Mouse (Mus musculus) kidney, adult 2 months (tissue): ENCODE data around the gene Rhbdd2. TPM values are rescaled to one million over a fixed set of nuclear protein-coding genes. Genes with fewer than 3 reads are reported as not detected.
"Not testable (repeated sequence)": the region's sequence is repeated elsewhere in the genome, so short reads cannot be mapped to it uniquely, and the experiment has no call there.

Experiments used
- DNase-seq: peaks from one replicate; pipeline ENCODE4 v3.0.0; 2021
- H3K27ac ChIP-seq: fragments of 200-500 bp; 2 replicates; pipeline ENCODE4 v1.5.1; 2012; ENCODE audit warnings: low read depth, low read length, control low read depth, inconsistent platforms; ENCODE audit not compliant: insufficient read depth
- H3K27me3 ChIP-seq: fragments of 200-500 bp; replicated peaks from 2 replicates; pipeline ENCODE4 v1.6.1; 2012; ENCODE audit warnings: mild to moderate bottlenecking, moderate library complexity, low read length, inconsistent platforms; ENCODE audit not compliant: control insufficient read depth, insufficient read depth
- H3K36me3 ChIP-seq: fragments of 200-500 bp; 2 replicates; pipeline ENCODE4 v1.6.1; 2012; ENCODE audit warnings: mild to moderate bottlenecking, moderate library complexity, low read length, inconsistent platforms; ENCODE audit not compliant: control insufficient read depth, insufficient read depth
- H3K4me1 ChIP-seq: fragments of 200-500 bp; 2 replicates; pipeline ENCODE4 v1.6.1; 2011; ENCODE audit warnings: low read length; ENCODE audit not compliant: control insufficient read depth, insufficient read depth
- H3K4me3 ChIP-seq: fragments of 200-500 bp; 2 replicates; pipeline ENCODE4 v1.5.1; 2011; ENCODE audit warnings: mild to moderate bottlenecking, low read depth, low read length, control low read depth; ENCODE audit not compliant: insufficient read depth
- CTCF ChIP-seq: fragments of 200-500 bp; conservative IDR thresholded peaks from 2 replicates; pipeline ENCODE4 v1.5.1; 2011; ENCODE audit warnings: low read depth, mild to moderate bottlenecking, control low read depth, low read length, moderate library complexity, mixed read lengths; ENCODE audit not compliant: insufficient read depth, insufficient read length
- POLR2A ChIP-seq: fragments of 200-500 bp; IDR thresholded peaks from one replicate; pipeline ENCODE4 v1.6.1; 2011; ENCODE audit warnings: low read depth, low read length, control low read depth
- WGBS: fragments of 180-500 bp; shearing (Covaris S2); methylation state at CpG from one replicate; pipeline ENCODE4 v1.1.7; 2018; 5-methylcytosine and 5-hydroxymethylcytosine counted together
- polyA plus RNA-seq: library from polyadenylated mRNA; depleted of rRNA; stranded (reverse); fragments of >200 nt; gene quantifications from 2 replicates; pipeline ENCODE4 v1.2.3, GENCODE M21; 2012; rRNA removed

Rhbdd2 gene
- 50.9 and 56.5 TPM in 2 replicates for polyA plus RNA-seq

DNA sequence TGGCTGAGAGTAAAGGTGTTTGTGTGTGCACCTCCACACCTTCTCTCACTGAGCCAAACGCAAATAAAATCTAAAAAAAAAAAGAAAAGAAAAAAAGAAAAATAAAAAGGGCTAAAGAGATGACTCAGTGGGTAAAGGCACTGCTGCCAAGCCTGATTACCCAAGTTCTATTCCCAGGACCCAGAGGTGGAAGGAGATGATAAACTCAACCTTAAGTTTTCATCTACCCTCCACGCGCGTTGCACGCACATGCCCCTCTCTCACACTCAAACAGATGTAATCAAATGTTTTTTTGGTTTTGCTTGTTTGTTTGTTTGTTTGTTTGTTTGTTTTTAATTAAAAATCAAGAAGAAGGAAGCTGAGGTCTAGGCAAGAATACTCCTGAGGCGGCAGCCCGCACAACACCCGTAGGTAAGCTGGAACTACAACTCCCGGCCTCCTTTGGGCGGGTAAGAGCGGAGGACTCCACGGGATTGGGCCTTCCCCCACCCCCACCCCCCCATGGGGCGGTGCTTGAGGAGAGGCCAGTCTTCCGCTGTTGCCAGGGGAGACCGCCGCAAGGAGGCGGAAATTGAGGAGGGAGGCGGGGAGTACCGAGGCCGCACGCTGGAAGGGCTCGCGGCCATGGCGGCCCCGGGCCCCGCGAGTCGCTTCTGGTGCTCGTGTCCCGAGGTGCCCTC is at the start of gene Rhbdd2:
Gene Rhbdd2 (plus strand): TSS at position 502 of the 680 bp plus-strand sequence.
- 14% methylated on average over 26 of the region's 30 CpGs for WGBS
- H3K4me1 ChIP-seq, result peaks cover 2% of the 10 kb centered on the region; the same call in 1 of the 2 replicates
- H3K36me3 ChIP-seq, result 0 out of 2 replicates have a peak, but pooled peaks cover 2% of the 10 kb centered on the region
- peak; percentile 98 for DNase-seq
- TF ChIP-seq POLR2A, result peak; percentile 21
- peak; percentile 39; the same call in 1 of the 2 replicates for TF ChIP-seq CTCF
- peak within 1 kb of the TSS; percentile 86 for H3K4me3 ChIP-seq
- peak within 1 kb of the TSS; percentile 71 for H3K27ac ChIP-seq
- no peaks in the 10 kb centered on the region for H3K27me3 ChIP-seq

DNA sequence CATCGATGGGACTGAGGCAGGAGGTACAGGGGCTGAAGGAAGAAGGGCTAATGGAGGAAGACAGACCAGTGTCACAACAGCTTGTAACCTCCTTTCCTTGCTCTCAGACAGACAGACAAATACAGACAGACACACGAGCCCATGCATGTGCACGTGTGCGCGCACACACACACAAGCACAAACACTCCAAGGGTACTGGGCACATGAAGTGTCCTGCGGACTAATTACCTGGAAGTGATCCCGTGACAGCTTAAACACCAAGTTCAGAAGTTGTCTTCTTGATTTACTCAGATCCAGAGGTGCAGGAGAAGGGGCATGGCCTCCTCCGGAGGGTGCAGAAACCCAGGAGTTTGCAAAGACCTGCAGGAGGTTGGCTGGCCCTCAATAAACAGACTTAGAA is 46.7 kb upstream of the Rhbdd2 start:
- TF ChIP-seq CTCF (no peak), POLR2A (no peak)
- DNase-seq, result no peak
- 77% methylated on average over 8 of the region's 8 CpGs for WGBS
- H3K27me3 ChIP-seq, result no peaks in the 10 kb centered on the region
- no peaks in the 10 kb centered on the region for H3K36me3 ChIP-seq
- no peak overlapping the region for H3K27ac ChIP-seq
- H3K4me1 ChIP-seq, result peaks cover 4% of the 10 kb centered on the region; the same call in 1 of the 2 replicates
- H3K4me3 ChIP-seq, result no peak overlapping the region

DNA sequence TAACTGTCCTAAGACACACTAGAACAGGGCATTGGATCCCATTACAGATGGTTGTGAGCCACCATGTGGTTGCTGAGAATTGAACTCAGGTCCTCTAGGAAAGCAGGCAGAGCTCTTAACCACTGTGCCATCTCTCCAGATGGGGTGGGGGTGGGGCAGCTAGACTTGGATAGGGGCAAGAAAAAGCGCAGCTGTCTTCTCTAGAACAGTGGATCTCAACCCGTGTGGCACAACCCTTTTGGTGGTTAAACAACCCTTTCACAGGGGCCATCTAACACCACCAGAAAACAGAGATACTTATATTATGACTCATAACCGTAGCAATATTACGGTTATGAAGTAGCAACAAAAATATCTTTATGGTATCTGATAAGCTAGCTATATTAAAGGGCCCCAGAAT is 44.7 kb upstream of the Rhbdd2 start:
- Histone ChIP-seq H3K4me3 (no peak overlapping the region), H3K27ac (no peak overlapping the region), H3K36me3 (no peaks in the 10 kb centered on the region), H3K27me3 (no peaks in the 10 kb centered on the region), H3K4me1 (peaks cover 4% of the 10 kb centered on the region; the same call in 1 of the 2 replicates)
- TF ChIP-seq CTCF, result no peak
- no peak for TF ChIP-seq POLR2A
- DNase-seq, result no peak
- WGBS, result 93% methylated on average over 4 of the region's 4 CpGs

DNA sequence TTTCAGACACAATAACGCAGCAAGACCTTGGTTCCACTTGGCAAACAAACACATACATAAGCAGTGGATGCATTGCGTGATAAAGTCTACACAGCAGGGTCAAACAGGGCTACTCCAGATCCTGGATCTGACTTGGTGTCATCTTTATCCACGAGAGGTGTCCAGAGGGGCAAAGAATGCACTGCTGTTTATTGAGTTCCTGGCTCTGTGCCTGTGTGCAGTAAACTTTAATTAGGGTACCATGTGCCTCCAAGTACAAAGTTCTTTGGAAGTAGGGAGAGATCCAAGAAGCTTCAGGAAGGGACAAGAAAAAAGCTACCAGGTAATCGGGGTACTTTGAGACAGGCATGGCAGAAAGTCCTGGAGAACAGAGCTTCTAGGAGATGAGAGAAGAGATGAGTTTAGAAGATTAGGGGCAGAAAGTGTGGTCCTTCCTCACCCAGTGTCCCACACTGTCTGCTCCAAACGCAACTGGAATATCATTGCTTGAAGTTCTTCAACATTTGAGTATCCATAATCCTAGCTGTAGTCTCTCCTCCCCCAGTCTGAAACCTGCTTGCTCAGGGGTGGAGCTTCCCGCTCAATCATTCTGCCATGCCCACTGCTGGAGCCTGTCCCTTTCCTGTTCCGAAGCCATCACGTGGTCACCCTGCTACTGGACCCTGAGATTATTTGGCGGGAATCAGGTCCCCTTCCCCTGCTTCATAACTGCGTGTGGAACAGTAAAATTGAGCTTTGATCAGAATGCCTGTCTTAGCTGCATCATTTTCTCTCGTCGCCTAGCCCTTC is 42.2 kb upstream of the Rhbdd2 start:
- peaks cover 4% of the 10 kb centered on the region; the same call in 1 of the 2 replicates for H3K4me1 ChIP-seq
- peak overlapping the region; percentile 66 for H3K27ac ChIP-seq
- WGBS, result 60% methylated on average over 12 of the region's 12 CpGs

GRCm38 (mm10) chr5:135604643-135605042 is 27.8 kb upstream of the Rhbdd2 start:
- WGBS, result no CpG with 5 or more reads among the region's 1 CpGs
- H3K27ac ChIP-seq, H3K36me3 ChIP-seq, H3K4me3 ChIP-seq, H3K27me3 ChIP-seq, H3K4me1 ChIP-seq, DNase-seq: not testable (repeated sequence)

More for the DNA sequence above, 42.2 kb upstream of the Rhbdd2 start:
- no peaks in the 10 kb centered on the region for H3K27me3 ChIP-seq
- peak; percentile 87 for DNase-seq
- TF ChIP-seq CTCF, result no peak
- TF ChIP-seq POLR2A, result no peak
- no peak overlapping the region for H3K4me3 ChIP-seq
- no peaks in the 10 kb centered on the region for H3K36me3 ChIP-seq

DNA sequence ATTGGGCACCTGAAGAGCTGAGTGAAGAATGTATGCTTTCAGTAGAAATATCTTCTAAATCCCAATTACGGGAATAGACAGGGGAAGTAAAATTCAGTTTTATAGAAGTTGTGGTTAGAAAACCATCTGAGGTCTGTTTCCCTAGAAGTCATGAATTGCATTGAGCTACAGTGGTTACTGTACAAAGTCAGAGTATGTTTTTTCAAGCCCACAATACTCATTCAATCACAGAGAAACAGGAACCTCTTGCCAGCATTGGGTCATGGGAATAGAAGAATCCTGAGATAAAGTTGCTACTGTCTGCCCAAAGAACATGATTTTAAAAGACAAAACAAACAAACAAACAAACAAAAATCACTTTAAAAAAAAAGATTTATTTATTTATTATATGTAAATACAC is 25.7 kb upstream of the Rhbdd2 start:
- not testable (repeated sequence) for H3K4me3 ChIP-seq, H3K27ac ChIP-seq, H3K36me3 ChIP-seq, DNase-seq, H3K27me3 ChIP-seq, H3K4me1 ChIP-seq
- WGBS, result no CpG with 5 or more reads among the region's 1 CpGs

- Histone ChIP-seq H3K4me3 (no peak overlapping the region), H3K27me3 (no peaks in the 10 kb centered on the region), H3K36me3 (no peaks in the 10 kb centered on the region), H3K27ac (no peak overlapping the region), H3K4me1 (no peaks in the 10 kb centered on the region)
- 53% methylated on average over 1 of the region's 1 CpGs for WGBS
- TF ChIP-seq POLR2A (no peak), CTCF (no peak)
- DNase-seq, result no peak
Observed at GRCm38 (mm10) chr5:135607581-135607980, 24.8 kb upstream of the Rhbdd2 start.
